Comparison of ENCODE assay signal across 8 mouse cellular contexts in the genomic region with DNA sequence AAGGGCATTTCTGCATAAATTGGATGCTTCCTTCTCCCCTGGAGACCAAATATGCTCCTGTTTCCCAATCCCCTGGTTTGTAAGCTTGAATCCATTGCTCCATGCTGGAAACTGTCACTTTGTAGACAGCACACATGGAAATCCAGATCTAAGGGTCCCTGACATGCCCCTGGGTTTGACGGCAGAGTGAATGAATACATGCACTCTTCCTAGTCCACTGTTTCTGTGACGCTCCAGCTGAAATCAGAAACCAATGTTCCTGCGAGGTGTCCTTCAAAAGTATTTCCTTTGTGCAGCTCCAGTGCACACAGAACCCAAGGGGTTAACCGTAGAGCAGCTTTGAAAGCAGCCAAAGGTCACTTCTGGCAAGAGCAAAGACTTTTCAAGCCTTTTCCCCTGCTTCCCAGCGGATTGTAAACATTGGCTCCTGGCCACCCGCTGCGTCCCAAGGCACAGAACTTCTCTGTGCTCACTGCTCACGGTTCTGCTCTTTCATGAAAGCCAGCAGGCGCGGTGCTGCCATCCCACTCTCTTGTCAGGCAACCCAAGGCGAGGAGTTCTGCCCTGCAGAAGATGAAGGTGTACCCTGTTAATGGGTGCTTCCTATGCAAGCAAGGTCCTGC.
DNase-seq lines count a peak whose midpoint lies in the region; ATAC-seq and TF ChIP-seq lines count a peak whose summit lies in the region.
"Not testable (repeated sequence)": the region's sequence is repeated elsewhere in the genome, so short reads cannot be mapped to it uniquely, and the experiment has no call there.

No protein-coding gene starts in this region.

- not testable (repeated sequence) for TF ChIP-seq EP300 in stomach, postnatal 0 days (optimal IDR thresholded peaks at IDR 0.05)

- WGBS in embryonic facial prominence, embryonic 14.5 days, result 2% methylated on average over 11 of the region's 11 CpGs
- WGBS in heart, embryonic 12.5 days, result 3% methylated on average over 11 of the region's 11 CpGs
- WGBS in intestine, embryonic 15.5 days, result 2% methylated on average over 11 of the region's 11 CpGs
- WGBS in lung, embryonic 14.5 days, result under 1% methylated on average over 11 of the region's 11 CpGs
- WGBS in stomach, postnatal 0 days, result under 1% methylated on average over 11 of the region's 11 CpGs

- not testable (repeated sequence) for H3K27ac ChIP-seq in embryonic facial prominence, embryonic 14.5 days (replicated peaks; ENCODE audit: low read depth, low read length); heart, embryonic 12.5 days (ENCODE audit: poor library complexity, severe bottlenecking); intestine, embryonic 15.5 days; stomach, postnatal 0 days (replicated peaks)
- H3K27ac ChIP-seq in lung, embryonic 14.5 days (ENCODE audit: low read depth), result peak overlapping the region; percentile 65

- not testable (repeated sequence) for H3K9ac ChIP-seq in embryonic facial prominence, embryonic 14.5 days (ENCODE audit: low read depth, low read length); intestine, embryonic 15.5 days; lung, embryonic 14.5 days; stomach, postnatal 0 days (ENCODE audit: low read length)
- 0 out of 2 replicates have a peak overlapping the region, but pooled peaks have one; percentile 31 for H3K9ac ChIP-seq in heart, embryonic 12.5 days

- not testable (repeated sequence) for H3K9me3 ChIP-seq in embryonic facial prominence, embryonic 14.5 days (ENCODE audit: control insufficient read depth, low read length); heart, embryonic 12.5 days (replicated peaks); intestine, embryonic 15.5 days; lung, embryonic 14.5 days (ENCODE audit: low read depth, low read length); stomach, postnatal 0 days (ENCODE audit: control insufficient read depth, low read length)

- not testable (repeated sequence) for ATAC-seq in embryonic facial prominence, embryonic 14.5 days (ENCODE audit: low read depth); heart, embryonic 12.5 days (ENCODE audit: insufficient number of reproducible peaks, low FRiP score)
- ATAC-seq in intestine, embryonic 15.5 days, result peak; percentile 98
- ATAC-seq in lung, embryonic 14.5 days (ENCODE audit: insufficient read depth), result peak; percentile 99
- ATAC-seq in stomach, postnatal 0 days (ENCODE audit: low FRiP score, low TSS enrichment), result peak; percentile 79

- not testable (repeated sequence) for H3K4me3 ChIP-seq in embryonic facial prominence, embryonic 14.5 days (ENCODE audit: low read depth, low read length); intestine, embryonic 15.5 days (replicated peaks); lung, embryonic 14.5 days (ENCODE audit: low read depth, low read length); stomach, postnatal 0 days (ENCODE audit: low read depth, low read length)
- peak overlapping the region; percentile 15 for H3K4me3 ChIP-seq in heart, embryonic 12.5 days

- 0 out of 2 replicates have a peak overlapping the region, but pooled peaks have one; percentile 26 for H3K4me2 ChIP-seq in embryonic facial prominence, embryonic 14.5 days (ENCODE audit: low read depth, low read length)
- peak overlapping the region; percentile 63 for H3K4me2 ChIP-seq in heart, embryonic 12.5 days
- H3K4me2 ChIP-seq in intestine, embryonic 15.5 days (replicated peaks), result peak overlapping the region; percentile 48
- H3K4me2 ChIP-seq in lung, embryonic 14.5 days, result peak overlapping the region; percentile 38; the same call in 1 of the 2 replicates
- H3K4me2 ChIP-seq in stomach, postnatal 0 days (replicated peaks; ENCODE audit: low read depth), result not testable (repeated sequence)

- H3K27me3 ChIP-seq in embryonic facial prominence, embryonic 14.5 days (replicated peaks; ENCODE audit: control insufficient read depth, insufficient read depth, low read length); heart, embryonic 12.5 days (replicated peaks); intestine, embryonic 15.5 days (replicated peaks); lung, embryonic 14.5 days (ENCODE audit: insufficient read depth, low read length); stomach, postnatal 0 days (ENCODE audit: control insufficient read depth, insufficient read depth, low read length): not testable (repeated sequence)

- DNase-seq in adrenal gland, postnatal 10 days, result peak; percentile 72
- peak; percentile 66 for DNase-seq in embryonic facial prominence, embryonic 14.5 days (ENCODE audit: low spot score)
- peak; percentile 8 for DNase-seq in left cerebral cortex, postnatal 4 days
- peak; percentile 95 for DNase-seq in lung, embryonic 14.5 days
- peak; percentile 46 for DNase-seq in neural tube, embryonic 10.5 days (ENCODE audit: extremely low spot score, low spot score)
- peak; percentile 87 for DNase-seq in stomach, postnatal 0 days (ENCODE audit: low spot score)

- intact Hi-C loops in left cerebral cortex, postnatal 4 days (cut with DNase I), result not testable (repeated sequence)

- not testable (repeated sequence) for H3K4me1 ChIP-seq in embryonic facial prominence, embryonic 14.5 days (ENCODE audit: control insufficient read depth, insufficient read depth, low read length); heart, embryonic 12.5 days (replicated peaks); intestine, embryonic 15.5 days (replicated peaks); lung, embryonic 14.5 days (ENCODE audit: insufficient read depth); stomach, postnatal 0 days (replicated peaks; ENCODE audit: control insufficient read depth, insufficient read depth)

- H3K36me3 ChIP-seq in embryonic facial prominence, embryonic 14.5 days (ENCODE audit: control insufficient read depth, insufficient read depth, low read length); heart, embryonic 12.5 days; intestine, embryonic 15.5 days; lung, embryonic 14.5 days (ENCODE audit: insufficient read depth); stomach, postnatal 0 days (ENCODE audit: control insufficient read depth, insufficient read depth, low read length): not testable (repeated sequence)

- TF ChIP-seq CTCF in lung, embryonic 14.5 days (IDR thresholded peaks at IDR 0.05; ENCODE audit: low read depth); stomach, postnatal 0 days (IDR thresholded peaks at IDR 0.05; ENCODE audit: low read depth): not testable (repeated sequence)

Comparison
In these comparisons a context has a peak if more than half of its experiments do, and no peak if none do; other contexts are left out.
1. DNase-seq: peak in every context shown above with its lines; median percentile 95 in lung, embryonic 14.5 days; 87 in stomach, postnatal 0 days; 72 in adrenal gland, postnatal 10 days; 66 in embryonic facial prominence, embryonic 14.5 days; 46 in neural tube, embryonic 10.5 days; 8 in left cerebral cortex, postnatal 4 days.